Mouse (Mus musculus) hindbrain, embryonic 15.5 days (tissue): ENCODE data around the gene Amph. TPM values are rescaled to one million over a fixed set of nuclear protein-coding genes. Genes with fewer than 3 reads are reported as not detected.
"Not testable (repeated sequence)": the region's sequence is repeated elsewhere in the genome, so short reads cannot be mapped to it uniquely, and the experiment has no call there.

ENCODE experiments used
- ATAC-seq: fragments of 200-750 bp; cut with Nextera tagmentation; 2 replicates; pipeline ENCODE4 v1.8.0; 2017; ENCODE audit warnings: low read depth, moderate number of reproducible peaks, moderate TSS enrichment; ENCODE audit not compliant: low FRiP score
- H3K27ac ChIP-seq: fragments of 300-500 bp; sonication (generic); replicated peaks from 2 replicates; pipeline ENCODE4 v1.5.1; 2015; ENCODE audit warnings: mild to moderate bottlenecking, inconsistent platforms
- H3K27me3 ChIP-seq: fragments of 300-500 bp; sonication (generic); 2 replicates; pipeline ENCODE4 v1.6.1; 2015; ENCODE audit warnings: control low read depth, inconsistent platforms
- H3K36me3 ChIP-seq: fragments of 300-500 bp; sonication (generic); 2 replicates; pipeline ENCODE4 v1.6.1; 2015; ENCODE audit warnings: control low read depth, inconsistent platforms
- H3K4me1 ChIP-seq: fragments of 300-500 bp; sonication (generic); replicated peaks from 2 replicates; pipeline ENCODE4 v1.6.1; 2015; ENCODE audit warnings: control low read depth, inconsistent platforms
- H3K4me2 ChIP-seq: fragments of 300-500 bp; sonication (generic); 2 replicates; pipeline ENCODE4 v1.6.1; 2015; ENCODE audit warnings: moderate library complexity, mild to moderate bottlenecking, inconsistent platforms
- H3K4me3 ChIP-seq: fragments of 300-500 bp; sonication (generic); 2 replicates; pipeline ENCODE4 v1.5.1; 2015; ENCODE audit warnings: mild to moderate bottlenecking, inconsistent platforms
- H3K9ac ChIP-seq: fragments of 300-500 bp; sonication (generic); 2 replicates; pipeline ENCODE4 v1.6.1; 2015; ENCODE audit warnings: inconsistent platforms
- H3K9me3 ChIP-seq: fragments of 300-500 bp; sonication (generic); 2 replicates; pipeline ENCODE4 v1.6.1; 2016; ENCODE audit warnings: control low read depth, inconsistent platforms
- WGBS: fragments of 180-500 bp; shearing (Covaris S2); methylation state at CpG from one replicate; pipeline ENCODE4 v1.1.7; 2015; 5-methylcytosine and 5-hydroxymethylcytosine counted together
- polyA plus RNA-seq: library from polyadenylated mRNA; unstranded; fragments of >200 nt; fragmentation: Nextera tagmentation; extraction: Ambion mirVana; gene quantifications from 2 replicates; pipeline ENCODE4 v1.2.1, GENCODE M21; 2015

The Amph gene
- polyA plus RNA-seq, result 65.7 and 71.9 TPM in 2 replicates

DNA sequence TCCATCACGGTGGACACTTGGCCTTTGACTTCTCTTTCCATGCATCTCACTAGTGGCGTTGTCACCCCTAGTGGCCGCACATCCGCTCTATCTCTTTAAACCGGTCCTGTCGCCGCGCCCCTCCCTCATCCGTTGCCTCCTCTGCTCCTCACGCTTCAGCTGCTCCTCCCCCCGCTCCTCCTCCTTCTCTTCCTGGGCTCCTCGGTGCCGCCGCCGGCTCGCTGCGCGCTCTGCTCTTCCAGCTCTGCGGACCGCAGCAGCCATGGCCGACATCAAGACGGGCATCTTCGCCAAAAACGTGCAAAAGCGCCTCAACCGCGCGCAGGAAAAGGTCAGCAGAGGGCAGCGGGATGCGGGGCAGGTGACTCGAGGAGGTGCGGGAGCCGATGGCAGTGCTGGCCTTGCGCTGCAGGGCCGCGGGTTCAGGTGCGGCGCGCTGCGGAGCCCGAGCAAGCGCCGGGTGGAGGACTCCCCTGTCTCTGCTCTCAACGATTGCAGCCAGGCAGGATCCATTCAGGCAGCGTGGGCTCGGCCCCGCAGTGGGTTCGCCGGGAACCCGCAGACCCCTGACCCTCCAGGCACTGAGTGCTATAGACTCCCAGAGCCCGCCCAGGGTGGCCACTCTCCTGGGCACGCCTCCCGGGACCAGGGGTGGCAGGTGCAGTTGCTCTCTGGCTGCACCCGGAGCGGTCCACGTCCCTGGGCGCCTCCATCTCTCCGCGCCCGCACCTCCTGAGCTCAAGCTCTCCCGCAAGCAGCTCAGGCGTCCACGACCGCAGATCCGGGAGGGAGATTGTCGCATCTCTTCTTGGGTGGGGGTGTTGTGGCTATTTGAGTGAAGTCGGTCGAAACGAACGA, at the start of gene Amph:
Gene Amph (plus strand): TSS at position 35 of the 858 bp plus-strand sequence.
- H3K4me2 ChIP-seq, result peak within 1 kb of the TSS; percentile 80
- peak within 1 kb of the TSS; percentile 97 for H3K9ac ChIP-seq
- no peaks in the 10 kb centered on the region for H3K9me3 ChIP-seq
- H3K36me3 ChIP-seq, result no peaks in the 10 kb centered on the region
- H3K27ac ChIP-seq, result peak within 1 kb of the TSS; percentile 97
- peaks cover 22% of the 10 kb centered on the region for H3K4me1 ChIP-seq
- peak; percentile 97 for ATAC-seq
- under 1% methylated on average over 70 of the region's 70 CpGs for WGBS
- peak within 1 kb of the TSS; percentile 96 for H3K4me3 ChIP-seq
- no peaks in the 10 kb centered on the region for H3K27me3 ChIP-seq

DNA sequence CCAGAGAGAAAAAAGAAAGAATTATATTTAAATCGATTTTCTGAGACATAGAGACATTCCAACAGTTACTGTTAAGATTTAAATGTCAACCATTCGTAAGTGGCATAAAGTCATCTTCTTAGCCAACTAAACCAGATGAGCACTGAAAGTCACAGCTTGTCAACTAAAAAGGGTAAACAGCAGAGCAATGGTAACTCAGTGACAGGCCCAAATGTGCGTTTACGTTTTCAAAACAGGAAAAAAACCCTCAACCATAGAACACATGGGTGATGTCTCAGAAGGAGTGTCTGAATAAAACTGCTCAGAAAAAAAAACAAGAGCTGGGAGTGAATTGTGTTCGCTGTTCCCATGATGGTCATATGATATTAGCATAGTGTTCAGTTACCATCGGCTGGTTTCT, 44.4 kb upstream of the Amph start:
- Histone ChIP-seq H3K36me3 (no peaks in the 10 kb centered on the region), H3K9me3 (no peaks in the 10 kb centered on the region), H3K4me3 (no peak overlapping the region), H3K27ac (no peak overlapping the region), H3K9ac (no peak overlapping the region), H3K27me3 (no peaks in the 10 kb centered on the region), H3K4me2 (no peak overlapping the region), H3K4me1 (no peaks in the 10 kb centered on the region)
- WGBS, result 93% methylated on average over 6 of the region's 6 CpGs
- ATAC-seq, result no peak

- 75% methylated on average over 4 of the region's 4 CpGs for WGBS
- no peaks in the 10 kb centered on the region for H3K4me1 ChIP-seq
- no peak overlapping the region for H3K27ac ChIP-seq
- H3K4me3 ChIP-seq, result no peak overlapping the region
- H3K27me3 ChIP-seq, result no peaks in the 10 kb centered on the region
- no peak overlapping the region for H3K9ac ChIP-seq
- ATAC-seq, result no peak
- no peaks in the 10 kb centered on the region for H3K9me3 ChIP-seq
- no peaks in the 10 kb centered on the region for H3K36me3 ChIP-seq
- H3K4me2 ChIP-seq, result no peak overlapping the region
Measured at GRCm38 (mm10) chr13:18914774-18915173, 33.2 kb upstream of the Amph start.

DNA sequence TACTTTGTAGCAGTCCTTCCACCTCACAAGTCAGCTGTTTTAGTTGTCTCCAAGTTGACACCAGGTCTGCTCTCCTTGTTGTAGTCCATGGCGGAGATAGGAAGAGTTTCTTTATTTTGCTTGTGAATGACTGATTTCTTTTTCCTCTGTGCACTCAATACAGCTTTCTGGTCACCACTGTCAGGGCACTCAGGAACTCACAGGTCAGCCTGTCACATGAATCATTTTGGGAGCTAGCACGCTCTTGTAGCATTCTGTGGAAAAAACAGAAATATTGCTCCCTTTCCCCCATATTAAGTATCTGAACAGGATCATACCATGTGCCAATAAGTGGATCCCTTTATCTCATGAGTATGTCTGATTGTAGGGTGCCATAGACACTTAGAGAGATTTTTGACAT, 14.8 kb upstream of the Amph start:
- 93% methylated on average over 1 of the region's 2 CpGs for WGBS
- H3K4me3 ChIP-seq, H3K4me1 ChIP-seq, H3K9me3 ChIP-seq, H3K27me3 ChIP-seq, H3K36me3 ChIP-seq, H3K27ac ChIP-seq, H3K4me2 ChIP-seq, ATAC-seq, H3K9ac ChIP-seq: not testable (repeated sequence)

GRCm38 (mm10) chr13:18947686-18948085, 319 bp upstream of the Amph start:
- no peak for ATAC-seq
- H3K27ac ChIP-seq, result peak overlapping the region; percentile 97
- peak overlapping the region; percentile 97 for H3K9ac ChIP-seq
- peak overlapping the region; percentile 96 for H3K4me3 ChIP-seq
- H3K27me3 ChIP-seq, result no peaks in the 10 kb centered on the region
- no peaks in the 10 kb centered on the region for H3K36me3 ChIP-seq
- H3K4me2 ChIP-seq, result peak overlapping the region; percentile 80
- H3K9me3 ChIP-seq, result no peaks in the 10 kb centered on the region
- peaks cover 20% of the 10 kb centered on the region for H3K4me1 ChIP-seq
- 15% methylated on average over 5 of the region's 5 CpGs for WGBS

DNA sequence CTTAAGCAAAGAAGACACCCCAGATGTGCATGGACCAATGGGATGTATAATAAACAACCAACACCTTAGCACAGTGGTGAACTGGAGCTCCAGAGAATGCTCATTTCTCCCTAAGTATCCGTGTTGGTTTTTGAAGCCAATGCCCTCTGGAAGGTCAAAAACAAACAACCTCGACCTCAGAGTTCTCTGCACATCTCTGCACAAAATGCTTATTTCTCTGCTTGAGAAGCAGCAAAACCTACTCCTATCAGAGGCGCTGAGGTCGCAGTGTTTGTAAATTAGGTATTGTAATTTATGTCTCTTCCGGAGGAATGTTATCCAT, 985 bp downstream of the Amph start:
- peak; percentile 35; the same call in 1 of the 2 replicates for ATAC-seq
- Histone ChIP-seq H3K4me3 (peak overlapping the region; percentile 96), H3K9me3 (no peaks in the 10 kb centered on the region), H3K36me3 (no peaks in the 10 kb centered on the region), H3K27ac (peak overlapping the region; percentile 97), H3K9ac (peak overlapping the region; percentile 97), H3K4me1 (peaks cover 24% of the 10 kb centered on the region), H3K27me3 (no peaks in the 10 kb centered on the region), H3K4me2 (peak overlapping the region; percentile 80)
- 4% methylated on average over 5 of the region's 5 CpGs for WGBS

- Histone ChIP-seq H3K4me2 (peak overlapping the region; percentile 80), H3K9me3 (no peaks in the 10 kb centered on the region), H3K27ac (no peak overlapping the region), H3K4me3 (peak overlapping the region; percentile 96), H3K27me3 (no peaks in the 10 kb centered on the region), H3K36me3 (no peaks in the 10 kb centered on the region), H3K4me1 (peaks cover 24% of the 10 kb centered on the region), H3K9ac (peak overlapping the region; percentile 97; the same call in 1 of the 2 replicates)
- no peak for ATAC-seq
- WGBS, result 58% methylated on average over 11 of the region's 11 CpGs
Measured at GRCm38 (mm10) chr13:18949626-18950200, 1.7 kb downstream of the Amph start.

GRCm38 (mm10) chr13:18953575-18953974, 5.6 kb downstream of the Amph start:
- Histone ChIP-seq H3K4me2 (no peak overlapping the region), H3K27ac (no peak overlapping the region), H3K27me3 (no peaks in the 10 kb centered on the region), H3K4me1 (peaks cover 19% of the 10 kb centered on the region), H3K9ac (no peak overlapping the region), H3K36me3 (no peaks in the 10 kb centered on the region), H3K4me3 (no peak overlapping the region), H3K9me3 (no peaks in the 10 kb centered on the region)
- 77% methylated on average over 4 of the region's 4 CpGs for WGBS
- no peak for ATAC-seq

DNA sequence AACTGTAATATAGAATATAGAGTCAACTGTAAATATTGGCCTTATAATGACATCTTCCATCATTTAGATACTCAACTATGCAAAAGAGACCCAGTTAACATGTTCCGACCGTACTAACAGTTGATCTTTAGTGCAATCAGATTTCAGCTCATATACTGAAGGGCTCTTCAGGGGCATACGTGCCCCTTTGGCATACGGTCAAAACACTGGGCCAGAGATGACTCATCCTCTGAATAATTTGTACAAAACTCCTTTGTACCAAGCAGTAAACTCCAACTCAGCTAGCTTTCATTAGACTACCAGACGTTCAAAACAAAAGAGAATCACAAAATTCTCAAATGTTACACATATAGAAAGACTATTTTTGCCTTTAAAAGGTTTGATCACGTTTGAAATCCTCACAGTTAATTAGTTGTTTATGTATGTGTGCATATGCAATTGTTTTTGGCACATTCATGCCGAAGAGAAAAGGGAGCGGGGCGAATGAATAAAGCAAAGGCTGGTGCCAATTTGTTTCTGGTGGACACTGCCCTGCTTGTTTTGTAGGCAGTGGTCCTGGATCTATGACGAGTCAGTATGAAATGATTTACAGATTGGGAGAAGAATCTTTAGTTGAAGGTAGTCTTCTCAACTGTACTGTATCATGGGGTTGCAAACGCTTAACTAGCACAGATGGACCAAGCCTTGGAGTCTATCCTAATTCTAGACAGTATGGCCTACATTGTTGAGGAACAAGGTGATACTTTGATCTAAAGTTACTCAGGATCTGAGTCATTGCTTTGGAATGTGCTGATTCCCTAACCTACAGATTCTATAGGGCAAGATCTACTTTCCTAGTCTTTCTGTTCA, 8.3 kb downstream of the Amph start:
- Histone ChIP-seq H3K36me3 (no peaks in the 10 kb centered on the region), H3K9me3 (no peaks in the 10 kb centered on the region), H3K4me3 (no peak overlapping the region), H3K9ac (no peak overlapping the region), H3K4me2 (no peak overlapping the region), H3K4me1 (0 out of 2 replicates have a peak, but pooled peaks cover 4% of the 10 kb centered on the region), H3K27ac (no peak overlapping the region), H3K27me3 (no peaks in the 10 kb centered on the region)
- no peak for ATAC-seq
- 80% methylated on average over 11 of the region's 11 CpGs for WGBS

GRCm38 (mm10) chr13:18957028-18957427, 9.0 kb downstream of the Amph start:
- H3K4me3 ChIP-seq, result no peak overlapping the region
- no peak for ATAC-seq
- no peak overlapping the region for H3K27ac ChIP-seq
- 0 out of 2 replicates have a peak, but pooled peaks cover 4% of the 10 kb centered on the region for H3K4me1 ChIP-seq
- no peak overlapping the region for H3K4me2 ChIP-seq
- H3K9me3 ChIP-seq, result no peaks in the 10 kb centered on the region
- WGBS, result 90% methylated on average over 3 of the region's 3 CpGs
- H3K27me3 ChIP-seq, result no peaks in the 10 kb centered on the region
- no peaks in the 10 kb centered on the region for H3K36me3 ChIP-seq
- H3K9ac ChIP-seq, result no peak overlapping the region

DNA sequence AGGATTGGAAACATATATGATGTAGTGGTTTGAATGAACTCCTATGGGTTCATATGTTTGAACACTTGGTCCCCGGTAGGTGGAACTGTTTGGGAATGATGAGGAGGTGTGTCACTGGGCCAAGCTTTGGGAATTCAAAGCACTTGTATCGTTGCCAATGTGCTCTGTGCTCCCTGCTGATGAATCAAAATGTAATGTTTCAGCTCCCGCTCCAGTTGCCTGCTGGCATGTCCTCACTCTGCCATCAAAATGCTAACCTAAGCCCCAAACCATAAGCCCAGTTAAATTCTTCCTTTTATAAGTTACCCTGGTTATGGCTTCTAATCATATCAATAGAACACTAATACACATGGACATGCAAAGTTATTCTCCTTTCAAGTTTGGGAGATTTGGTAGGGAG, 24.6 kb downstream of the Amph start:
- no peak overlapping the region for H3K4me2 ChIP-seq

GRCm38 (mm10) chr13:18974351-18974750, 26.3 kb downstream of the Amph start:
- no peak overlapping the region for H3K4me2 ChIP-seq

More for the DNA sequence above, 24.6 kb downstream of the Amph start:
- H3K36me3 ChIP-seq, result no peaks in the 10 kb centered on the region
- no peak for ATAC-seq
- H3K9me3 ChIP-seq, result no peaks in the 10 kb centered on the region
- no peaks in the 10 kb centered on the region for H3K4me1 ChIP-seq
- H3K4me3 ChIP-seq, result no peak overlapping the region
- 80% methylated on average over 3 of the region's 3 CpGs for WGBS
- no peaks in the 10 kb centered on the region for H3K27me3 ChIP-seq
- H3K9ac ChIP-seq, result no peak overlapping the region
- H3K27ac ChIP-seq, result no peak overlapping the region

More at GRCm38 (mm10) chr13:18974351-18974750, 26.3 kb downstream of the Amph start:
- Histone ChIP-seq H3K36me3 (no peaks in the 10 kb centered on the region), H3K27ac (no peak overlapping the region), H3K9ac (no peak overlapping the region), H3K4me1 (no peaks in the 10 kb centered on the region), H3K4me3 (no peak overlapping the region), H3K27me3 (no peaks in the 10 kb centered on the region), H3K9me3 (no peaks in the 10 kb centered on the region)
- ATAC-seq, result no peak
- 94% methylated on average over 5 of the region's 5 CpGs for WGBS
